Mouse (Mus musculus) midbrain, embryonic 13.5 days (tissue): ENCODE measurements at regions not wholly inside any gene's neighbourhood (a gene's known extent, or its start where the extent isn't known, plus 50 kb on each side); places are given as distances from the start of the nearest gene placed in this dataset.
"Not testable (repeated sequence)": the region's sequence is repeated elsewhere in the genome, so short reads cannot be mapped to it uniquely, and the experiment has no call there.

Experiments used
- ATAC-seq: fragments of 200-750 bp; cut with Nextera tagmentation; 2 replicates; pipeline ENCODE4 v1.8.0; 2017; ENCODE audit warnings: mild to moderate bottlenecking, moderate TSS enrichment, moderate library complexity
- H3K27ac ChIP-seq: fragments of 300-500 bp; sonication (generic); 2 replicates; pipeline ENCODE4 v1.5.1; 2015; ENCODE audit warnings: inconsistent platforms, mild to moderate bottlenecking, moderate library complexity
- H3K27me3 ChIP-seq: fragments of 300-500 bp; sonication (generic); 2 replicates; pipeline ENCODE4 v1.6.1; 2015; ENCODE audit warnings: mild to moderate bottlenecking, inconsistent platforms
- H3K36me3 ChIP-seq: fragments of 300-500 bp; sonication (generic); 2 replicates; pipeline ENCODE4 v1.6.1; 2015; ENCODE audit warnings: mild to moderate bottlenecking, inconsistent platforms
- H3K4me1 ChIP-seq: fragments of 300-500 bp; sonication (generic); replicated peaks from 2 replicates; pipeline ENCODE4 v1.6.1; 2015; ENCODE audit warnings: inconsistent platforms
- H3K4me2 ChIP-seq: fragments of 300-500 bp; sonication (generic); replicated peaks from 2 replicates; pipeline ENCODE4 v1.6.1; 2015; ENCODE audit warnings: moderate library complexity, mild to moderate bottlenecking, inconsistent platforms
- H3K4me3 ChIP-seq: fragments of 300-500 bp; sonication (generic); replicated peaks from 2 replicates; pipeline ENCODE4 v1.5.1; 2015; ENCODE audit warnings: mild to moderate bottlenecking, inconsistent platforms
- H3K9ac ChIP-seq: fragments of 300-500 bp; sonication (generic); replicated peaks from 2 replicates; pipeline ENCODE4 v1.6.1; 2015; ENCODE audit warnings: mild to moderate bottlenecking, inconsistent platforms
- H3K9me3 ChIP-seq: fragments of 300-500 bp; sonication (generic); 2 replicates; pipeline ENCODE4 v1.6.1; 2016; ENCODE audit warnings: mild to moderate bottlenecking, inconsistent platforms
- WGBS: fragments of 180-500 bp; shearing (Covaris S2); methylation state at CpG from one replicate; pipeline ENCODE4 v1.1.7; 2015; 5-methylcytosine and 5-hydroxymethylcytosine counted together

- H3K4me2 ChIP-seq = no peak overlapping the region
- H3K4me3 ChIP-seq = no peak overlapping the region
- WGBS = 100% methylated on average over 1 of the region's 1 CpGs
- no peaks in the 10 kb centered on the region for H3K9me3 ChIP-seq
- no peaks in the 10 kb centered on the region for H3K4me1 ChIP-seq
- no peak overlapping the region for H3K27ac ChIP-seq
- H3K27me3 ChIP-seq = no peaks in the 10 kb centered on the region
- ATAC-seq = no peak
- H3K36me3 ChIP-seq = no peaks in the 10 kb centered on the region
- H3K9ac ChIP-seq = no peak overlapping the region
Measured at GRCm38 (mm10) chr10:46629876-46630275, 1052.2 kb downstream of the Hace1 start.

- no peaks in the 10 kb centered on the region for H3K4me1 ChIP-seq
- no peaks in the 10 kb centered on the region for H3K36me3 ChIP-seq
- H3K4me2 ChIP-seq = no peak overlapping the region
- no peaks in the 10 kb centered on the region for H3K27me3 ChIP-seq
- no peaks in the 10 kb centered on the region for H3K9me3 ChIP-seq
- no peak overlapping the region for H3K4me3 ChIP-seq
- ATAC-seq = no peak
- no peak overlapping the region for H3K9ac ChIP-seq
- H3K27ac ChIP-seq = no peak overlapping the region
Measured at GRCm38 (mm10) chr10:46663041-46663440, 1085.4 kb downstream of the Hace1 start.

GRCm38 (mm10) chr10:46689823-46690372, 1112.3 kb downstream of the Hace1 start:
- not testable (repeated sequence) for H3K4me2 ChIP-seq, H3K27me3 ChIP-seq, ATAC-seq, H3K9me3 ChIP-seq, H3K4me1 ChIP-seq, H3K27ac ChIP-seq, H3K36me3 ChIP-seq, H3K9ac ChIP-seq, H3K4me3 ChIP-seq
- 97% methylated on average over 1 of the region's 1 CpGs for WGBS

GRCm38 (mm10) chr10:46692661-46693060, 1115.0 kb downstream of the Hace1 start:
- Histone ChIP-seq H3K4me1 (peaks cover 4% of the 10 kb centered on the region; the same call in 1 of the 2 replicates), H3K4me3 (no peak overlapping the region), H3K9ac (no peak overlapping the region), H3K9me3 (no peaks in the 10 kb centered on the region), H3K27me3 (no peaks in the 10 kb centered on the region), H3K36me3 (no peaks in the 10 kb centered on the region), H3K27ac (no peak overlapping the region), H3K4me2 (no peak overlapping the region)
- 94% methylated on average over 3 of the region's 3 CpGs for WGBS
- no peak for ATAC-seq

GRCm38 (mm10) chr10:46697363-46698246, 1120.0 kb downstream of the Hace1 start:
- Histone ChIP-seq H3K36me3 (no peaks in the 10 kb centered on the region), H3K9ac (no peak overlapping the region), H3K27me3 (no peaks in the 10 kb centered on the region), H3K4me1 (peaks cover 8% of the 10 kb centered on the region; the same call in 1 of the 2 replicates), H3K4me2 (no peak overlapping the region), H3K27ac (peak overlapping the region; percentile 51; the same call in 1 of the 2 replicates), H3K4me3 (no peak overlapping the region), H3K9me3 (no peaks in the 10 kb centered on the region)
- WGBS = 36% methylated on average over 2 of the region's 2 CpGs
- peak; percentile 98 for ATAC-seq

- WGBS = 49% methylated on average over 4 of the region's 4 CpGs
- Histone ChIP-seq H3K27me3 (no peaks in the 10 kb centered on the region), H3K36me3 (no peaks in the 10 kb centered on the region), H3K27ac (no peak overlapping the region), H3K4me1 (peaks cover 8% of the 10 kb centered on the region; the same call in 1 of the 2 replicates), H3K4me2 (no peak overlapping the region), H3K9ac (no peak overlapping the region), H3K9me3 (no peaks in the 10 kb centered on the region), H3K4me3 (no peak overlapping the region)
- no peak for ATAC-seq
Measured at GRCm38 (mm10) chr10:46701221-46701620, 1123.6 kb downstream of the Hace1 start.

GRCm38 (mm10) chr10:46708022-46708421, 1130.4 kb downstream of the Hace1 start:
- H3K4me3 ChIP-seq, H3K4me1 ChIP-seq, H3K9ac ChIP-seq, H3K9me3 ChIP-seq, H3K4me2 ChIP-seq, H3K36me3 ChIP-seq, H3K27ac ChIP-seq, ATAC-seq, H3K27me3 ChIP-seq: not testable (repeated sequence)

GRCm38 (mm10) chr10:46712690-46713089, 1135.1 kb downstream of the Hace1 start:
- no peak overlapping the region for H3K4me2 ChIP-seq
- 0 out of 2 replicates have a peak, but pooled peaks cover 3% of the 10 kb centered on the region for H3K4me1 ChIP-seq
- H3K4me3 ChIP-seq = no peak overlapping the region
- no peaks in the 10 kb centered on the region for H3K36me3 ChIP-seq
- no peaks in the 10 kb centered on the region for H3K9me3 ChIP-seq
- H3K27me3 ChIP-seq = no peaks in the 10 kb centered on the region
- H3K9ac ChIP-seq = no peak overlapping the region
- H3K27ac ChIP-seq = no peak overlapping the region
- ATAC-seq = peak; percentile 40; the same call in 1 of the 2 replicates

GRCm38 (mm10) chr10:46718349-46719087, 1140.9 kb downstream of the Hace1 start:
- Histone ChIP-seq H3K27ac (peak overlapping the region; percentile 80), H3K4me3 (no peak overlapping the region), H3K36me3 (no peaks in the 10 kb centered on the region), H3K4me1 (peaks cover 12% of the 10 kb centered on the region), H3K9me3 (no peaks in the 10 kb centered on the region), H3K9ac (no peak overlapping the region), H3K4me2 (no peak overlapping the region), H3K27me3 (no peaks in the 10 kb centered on the region)
- WGBS = 27% methylated on average over 2 of the region's 2 CpGs
- ATAC-seq = peak; percentile 86

- Histone ChIP-seq H3K4me3 (no peak overlapping the region), H3K27ac (peak overlapping the region; percentile 80), H3K9ac (no peak overlapping the region), H3K4me1 (peaks cover 12% of the 10 kb centered on the region), H3K27me3 (no peaks in the 10 kb centered on the region), H3K36me3 (no peaks in the 10 kb centered on the region), H3K9me3 (no peaks in the 10 kb centered on the region), H3K4me2 (no peak overlapping the region)
- 55% methylated on average over 2 of the region's 2 CpGs for WGBS
- peak; percentile 75 for ATAC-seq
Measured at GRCm38 (mm10) chr10:46719088-46719469, 1141.5 kb downstream of the Hace1 start.

GRCm38 (mm10) chr10:46723666-46724065, 1146.0 kb downstream of the Hace1 start:
- Histone ChIP-seq H3K9me3 (no peaks in the 10 kb centered on the region), H3K4me1 (peaks cover 5% of the 10 kb centered on the region), H3K9ac (no peak overlapping the region), H3K4me3 (no peak overlapping the region), H3K4me2 (no peak overlapping the region), H3K36me3 (no peaks in the 10 kb centered on the region), H3K27me3 (no peaks in the 10 kb centered on the region), H3K27ac (no peak overlapping the region)
- 88% methylated on average over 2 of the region's 2 CpGs for WGBS
- ATAC-seq = no peak

GRCm38 (mm10) chr10:46730601-46731000, 1153.0 kb downstream of the Hace1 start:
- no peak overlapping the region for H3K9ac ChIP-seq
- H3K9me3 ChIP-seq = no peaks in the 10 kb centered on the region
- no peaks in the 10 kb centered on the region for H3K27me3 ChIP-seq
- H3K4me1 ChIP-seq = no peaks in the 10 kb centered on the region
- no peaks in the 10 kb centered on the region for H3K36me3 ChIP-seq
- no peak overlapping the region for H3K27ac ChIP-seq
- 69% methylated on average over 1 of the region's 1 CpGs for WGBS
- H3K4me2 ChIP-seq = no peak overlapping the region
- no peak overlapping the region for H3K4me3 ChIP-seq
- no peak for ATAC-seq
